Mouse (Mus musculus): ENCODE measurements at regions not wholly inside any gene's neighbourhood (a gene's known extent, or its start where the extent isn't known, plus 50 kb on each side); places are given as distances from the start of the nearest gene placed in this dataset.

DNA sequence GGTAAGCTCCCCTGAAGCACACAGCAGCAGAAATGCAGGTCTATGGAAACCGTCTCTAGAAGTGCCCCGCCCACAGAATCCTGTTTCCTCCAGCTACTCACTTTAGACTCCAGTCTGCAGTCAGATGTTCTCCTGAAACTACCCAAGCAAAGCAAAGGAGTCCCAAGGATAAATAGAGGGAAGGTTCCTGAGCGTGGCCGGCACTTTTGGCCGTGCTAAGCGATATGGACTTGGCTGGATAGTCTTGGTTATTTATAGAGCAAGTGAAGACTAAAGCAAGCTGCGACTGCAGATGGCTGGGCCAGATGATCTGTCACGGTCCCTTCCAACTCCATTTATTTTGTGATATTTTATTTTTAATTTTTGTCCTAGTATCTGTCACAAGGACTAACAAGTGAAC lies 373.1 kb upstream of the Slc7a11 start:
- TF ChIP-seq CTCF (IDR thresholded peaks at IDR 0.05; ENCODE audit: low read depth), result no peak
- no peak for TF ChIP-seq EP300 (IDR thresholded peaks at IDR 0.05; ENCODE audit: low read depth)

All from liver, embryonic 14.5 days (tissue).